Mouse (Mus musculus) CH12.LX (cell line): Measurements from ENCODE around the gene Lrrc74b.

Experiments
- CHD1 ChIP-seq: IDR thresholded peaks from 2 replicates; pipeline ENCODE4 v1.6.1; 2012; ENCODE audit warnings: low read depth, low read length, improper control_type of control experiment, inconsistent platforms
- CHD2 ChIP-seq: IDR thresholded peaks from 2 replicates; pipeline ENCODE4 v1.6.1; 2011; ENCODE audit warnings: low read length, improper control_type of control experiment
- CTCF ChIP-seq, 2 experiments: IDR thresholded peaks in 1 of 2; conservative IDR thresholded peaks in 1 of 2; 2 replicates each; pipeline ENCODE4 v1.5.1; 2011 to 2012; ENCODE audit warnings: low read depth in 2 of 2, low read length in 2 of 2, improper control_type of control experiment in 1 of 2, inconsistent platforms in 1 of 2, mild to moderate bottlenecking in 1 of 2, moderate library complexity in 1 of 2
- POLR2A ChIP-seq: IDR thresholded peaks from 2 replicates; pipeline ENCODE4 v1.6.1; 2011; ENCODE audit warnings: low read depth, mild to moderate bottlenecking, improper control_type of control experiment, low read length
- TBP ChIP-seq: conservative IDR thresholded peaks from 2 replicates; pipeline ENCODE4 v1.6.1; 2011; ENCODE audit warnings: low read depth, low read length, improper control_type of control experiment
- TCF12 ChIP-seq: IDR thresholded peaks from 2 replicates; pipeline ENCODE4 v1.6.1; 2014; ENCODE audit warnings: low read depth, mild to moderate bottlenecking, inconsistent platforms, low read length, improper control_type of control experiment

DNA sequence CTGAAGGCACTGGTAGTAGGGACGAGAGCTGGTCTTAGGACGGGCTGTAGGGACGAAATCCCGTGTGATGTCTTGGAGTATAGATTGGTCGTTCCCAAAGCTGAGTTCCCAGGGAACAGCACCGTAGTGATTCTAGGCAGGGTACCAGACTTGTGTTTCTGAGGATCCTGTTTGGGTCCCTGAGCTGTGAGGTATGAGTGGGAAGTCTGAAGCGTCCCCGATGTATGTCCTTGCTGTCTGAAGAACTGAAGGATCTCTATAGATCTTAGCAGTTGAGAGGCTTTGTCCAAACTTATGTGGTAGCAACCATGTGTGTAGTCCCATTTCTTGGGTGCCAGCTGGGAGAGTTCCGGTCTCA lies 51.8 kb downstream of the Lrrc74b start:
- TF ChIP-seq POLR2A = no peak
- no peak for TF ChIP-seq CHD2
- TF ChIP-seq TCF12 = no peak
- TF ChIP-seq CTCF (conservative IDR thresholded peaks at IDR 0.05 in 1 of 2, IDR thresholded peaks at IDR 0.05 in 1 of 2; ENCODE audit: low read depth in 2 of 2, low read length in 2 of 2) = no peak
- TF ChIP-seq CHD1 = no peak
- TF ChIP-seq TBP = no peak
